Mouse (Mus musculus) cerebellum, adult 11 months (tissue): ENCODE measurements around the gene Hist2h4.
"Not testable (repeated sequence)": the region's sequence is repeated elsewhere in the genome, so short reads cannot be mapped to it uniquely, and the experiment has no call there.

ENCODE experiments used
- DNase-seq: peaks from one replicate; pipeline ENCODE4 v3.0.0; 2022

Hist2h4 gene

DNA sequence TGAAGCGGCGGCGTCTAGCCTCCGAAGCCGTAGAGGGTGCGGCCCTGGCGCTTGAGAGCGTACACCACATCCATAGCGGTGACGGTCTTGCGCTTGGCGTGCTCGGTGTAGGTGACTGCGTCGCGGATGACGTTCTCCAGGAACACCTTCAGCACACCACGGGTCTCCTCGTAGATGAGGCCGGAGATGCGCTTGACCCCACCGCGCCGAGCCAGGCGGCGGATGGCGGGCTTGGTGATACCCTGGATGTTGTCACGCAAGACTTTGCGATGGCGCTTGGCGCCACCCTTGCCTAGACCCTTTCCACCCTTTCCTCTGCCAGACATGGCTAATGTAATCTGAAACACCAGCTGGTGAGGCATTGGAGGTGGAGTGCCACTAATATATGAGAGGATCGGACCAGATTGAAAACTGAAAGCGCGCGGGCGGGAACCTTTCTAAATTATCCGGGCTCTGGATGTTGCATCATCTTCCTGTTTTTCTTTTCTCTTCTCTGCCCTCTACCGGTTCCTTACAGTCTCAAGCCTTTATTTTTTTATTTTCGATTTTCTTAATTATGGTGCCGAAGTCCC lies at the start of gene Hist2h4:
Hist2h4 (minus strand) TSS at position 333 of the 572 bp plus-strand sequence.
- DNase-seq: peak; percentile 96

DNA sequence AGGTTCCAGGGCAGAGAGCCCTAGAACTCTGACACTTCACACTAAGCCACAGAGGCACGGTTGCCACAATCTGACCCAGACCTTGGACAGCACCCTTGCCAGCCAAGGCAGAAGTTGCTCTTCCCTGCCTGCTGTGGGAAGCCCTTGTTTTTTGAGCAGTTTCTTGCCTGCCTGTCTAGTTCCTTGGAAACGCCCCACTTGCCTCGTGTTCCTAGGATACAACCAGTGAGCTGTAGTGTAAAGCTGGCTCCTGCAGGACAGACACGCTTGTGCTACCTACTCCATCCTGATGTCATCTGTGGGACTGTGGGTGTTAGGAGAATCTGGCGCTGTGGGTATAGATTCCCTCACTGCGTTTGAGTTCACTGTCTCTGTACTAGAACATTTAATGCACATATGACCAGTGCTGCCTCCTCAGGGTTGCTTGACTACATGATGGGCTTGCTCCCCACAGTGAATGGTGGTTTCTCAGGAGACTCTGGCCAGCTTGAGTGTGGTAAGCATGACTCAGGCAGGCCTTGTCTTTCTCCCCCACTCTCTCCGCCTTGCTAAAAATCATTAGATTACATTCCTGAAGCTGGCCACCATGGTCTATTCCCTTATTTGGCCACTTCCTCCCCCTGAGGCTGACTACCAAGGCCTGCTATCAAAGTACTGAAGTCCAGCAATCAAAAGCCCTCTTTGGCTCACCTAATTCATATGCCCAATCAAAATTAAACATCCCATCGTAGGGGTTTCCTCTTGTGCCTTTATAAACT lies 49.4 kb upstream of the Hist2h4 start:
- no peak for DNase-seq

DNA sequence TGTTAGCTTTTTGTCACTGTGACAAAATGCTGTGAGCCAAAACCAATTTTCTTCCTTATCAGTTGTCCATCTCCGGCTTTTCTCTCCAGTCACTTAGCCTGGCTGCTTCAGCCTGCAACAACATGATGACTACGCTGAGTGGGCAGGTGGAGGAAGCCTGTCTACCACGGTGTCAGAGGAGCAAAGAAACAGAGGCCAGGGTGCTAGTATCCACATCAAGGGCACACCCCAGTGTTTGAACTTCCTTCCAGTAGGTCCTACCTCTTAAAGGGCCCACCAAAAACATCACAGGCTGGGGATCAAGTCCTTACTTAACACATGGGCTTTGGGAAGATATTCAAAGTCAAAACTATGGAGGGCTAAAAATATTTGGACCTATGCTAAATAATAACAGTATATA lies 46.3 kb upstream of the Hist2h4 start:
- DNase-seq: no peak

DNA sequence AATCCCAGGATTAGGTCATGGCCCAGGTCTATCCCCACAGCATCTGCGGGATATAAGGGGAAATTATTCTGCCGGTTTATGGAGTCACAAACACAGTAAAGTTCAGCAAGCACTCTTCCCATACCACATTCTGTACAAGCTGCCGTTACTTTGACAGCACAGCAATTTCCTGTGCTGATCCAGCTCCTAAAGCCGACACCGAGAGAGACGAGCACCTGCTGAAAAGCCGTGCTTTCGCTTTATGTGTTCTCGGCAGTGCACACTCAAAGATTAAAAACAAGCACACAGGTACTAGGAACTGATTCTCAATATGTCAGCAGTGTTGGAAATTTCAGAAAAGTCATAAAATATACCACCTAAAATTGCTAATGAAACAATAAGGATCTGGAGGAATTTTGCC lies 43.4 kb upstream of the Hist2h4 start:
- DNase-seq: no peak

DNA sequence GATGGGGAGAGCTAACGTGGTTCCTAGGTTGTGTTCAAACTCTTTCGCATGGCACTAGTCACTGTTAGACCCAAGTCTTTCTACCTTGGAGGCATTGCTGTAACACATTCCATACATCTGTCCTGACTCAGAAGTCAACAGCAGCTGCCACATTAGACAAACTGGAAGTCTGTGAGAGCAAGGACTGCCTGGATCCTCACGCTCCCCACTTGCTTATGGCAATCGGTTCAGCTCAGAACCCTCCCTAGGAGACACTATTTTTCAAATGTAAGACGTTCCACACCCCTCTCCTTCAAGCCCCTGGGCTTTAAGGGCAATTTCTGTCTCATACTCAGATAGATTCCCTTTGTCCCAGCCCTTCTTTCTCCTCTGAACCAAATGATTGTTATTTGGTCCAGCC lies 39.0 kb upstream of the Hist2h4 start:
- no peak for DNase-seq

DNA sequence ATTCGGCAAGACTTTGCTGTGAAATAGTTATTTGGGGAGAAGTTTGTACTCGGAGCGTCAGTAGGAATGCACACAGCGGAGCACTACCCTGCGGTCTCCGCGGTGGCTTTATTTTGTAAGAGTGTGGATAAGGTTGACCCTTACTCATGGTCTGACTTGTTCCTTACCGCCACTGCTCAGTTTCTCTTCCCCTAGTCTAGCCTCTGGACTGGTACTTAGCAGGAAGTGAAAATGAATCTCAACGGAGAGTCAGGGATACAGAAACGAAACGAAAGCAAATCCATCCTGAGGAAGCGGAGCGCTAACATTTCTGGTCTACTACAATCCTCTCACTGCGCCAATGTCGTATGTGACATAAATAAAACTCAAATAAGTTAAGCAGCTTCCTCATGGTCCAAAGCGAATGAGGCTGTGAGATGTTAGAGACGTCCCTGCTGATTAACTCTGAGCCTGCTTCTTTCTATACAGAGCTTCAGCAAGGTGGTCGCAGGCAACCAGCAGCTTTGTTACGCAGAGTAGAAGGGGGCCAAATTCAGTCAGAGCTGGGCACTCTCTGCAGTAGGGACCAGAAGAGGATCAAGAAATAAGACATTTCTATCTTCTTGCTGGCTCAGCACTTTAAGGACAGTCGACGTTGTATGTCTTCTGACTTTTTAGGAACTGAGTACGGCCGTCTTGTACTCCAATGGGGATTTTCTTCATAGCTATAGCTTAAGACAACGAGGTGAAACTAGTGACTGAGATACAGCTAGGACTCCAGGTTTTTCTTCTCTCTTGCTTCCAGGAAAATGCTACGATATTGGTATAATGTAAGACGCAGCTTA lies 37.8 kb upstream of the Hist2h4 start:
- no peak for DNase-seq

DNA sequence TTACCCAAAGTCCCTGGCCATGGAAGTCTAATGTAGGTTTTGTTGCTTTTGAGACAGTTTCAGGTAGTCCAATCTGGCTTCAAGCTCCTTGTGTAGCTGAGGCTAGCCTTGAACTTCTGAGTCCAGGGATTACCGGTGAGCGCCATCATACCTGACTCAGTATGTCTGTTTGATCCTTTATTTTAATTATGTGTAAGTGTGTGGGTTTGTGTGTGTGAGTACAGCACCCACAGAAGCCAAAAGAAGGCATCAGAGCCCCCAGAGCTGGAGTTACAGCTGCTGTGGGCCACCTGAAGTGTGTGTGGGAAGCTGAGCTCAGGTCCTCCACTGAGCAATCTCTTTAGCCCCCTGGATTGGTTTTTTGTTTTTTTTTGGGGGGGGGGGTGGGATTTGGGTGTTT lies 36.5 kb upstream of the Hist2h4 start:
- DNase-seq: no peak

DNA sequence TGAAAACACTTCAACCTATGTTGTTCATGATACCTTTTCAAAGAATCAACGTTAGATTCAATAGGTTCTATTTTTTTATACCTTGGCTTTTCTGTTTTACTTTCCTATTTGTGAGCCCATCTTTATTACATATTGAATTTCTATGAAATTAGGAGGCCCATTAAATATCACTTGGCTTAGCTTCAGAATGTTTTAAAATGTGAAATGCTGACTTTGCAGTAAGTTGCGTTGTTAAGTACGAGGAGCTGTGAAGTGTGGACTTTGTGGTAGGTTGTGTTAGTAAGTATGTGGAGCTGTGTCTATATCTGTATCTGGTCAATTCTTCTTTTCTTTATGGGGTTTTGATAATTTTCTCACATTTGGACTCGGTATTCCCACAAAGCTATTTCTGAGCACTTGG lies 35.2 kb upstream of the Hist2h4 start:
- no peak for DNase-seq

DNA sequence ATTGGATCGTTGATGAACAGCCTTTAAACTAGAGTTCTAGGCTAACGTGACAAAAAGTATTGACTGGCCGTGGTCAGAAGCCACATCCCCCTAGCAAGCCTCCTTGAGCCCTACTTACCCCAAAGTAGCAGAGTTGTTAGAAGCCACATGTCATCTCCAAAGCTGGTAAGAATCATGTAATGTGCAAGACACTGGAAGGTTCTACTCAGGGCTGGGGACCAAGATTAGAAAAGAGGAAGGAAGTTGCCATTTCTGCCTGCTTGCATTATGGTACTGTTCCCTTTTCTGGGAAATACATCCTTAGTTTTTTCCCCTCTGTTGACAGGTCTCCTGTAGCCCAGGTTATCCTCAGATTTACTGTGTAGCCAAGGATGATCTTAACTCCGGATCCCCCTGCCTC lies 30.7 kb upstream of the Hist2h4 start, which contains the start of gene Fcgr1:
Fcgr1 (minus strand) TSS at position 183 of the 400 bp plus-strand sequence.
- DNase-seq: no peak

DNA sequence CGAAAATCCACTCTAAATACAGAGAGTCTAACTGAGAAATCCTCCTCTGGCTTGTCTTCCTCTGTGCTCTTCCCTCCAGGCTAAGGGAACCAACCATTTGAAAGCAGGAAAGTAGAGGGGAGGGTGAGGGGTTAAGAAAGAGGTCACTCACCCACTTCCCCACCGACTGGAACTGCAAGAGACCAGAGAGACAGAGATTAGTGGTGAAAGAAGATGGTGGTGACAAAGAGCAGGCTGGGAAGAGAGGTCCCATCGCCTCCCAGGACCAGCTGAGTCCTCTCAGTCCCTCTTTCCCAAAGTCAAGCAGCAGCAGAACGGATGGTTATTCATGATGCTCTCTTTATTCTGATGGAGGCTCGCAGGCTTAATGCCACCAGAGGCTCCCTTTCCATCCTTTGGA lies 30.3 kb upstream of the Hist2h4 start:
- DNase-seq: no peak

DNA sequence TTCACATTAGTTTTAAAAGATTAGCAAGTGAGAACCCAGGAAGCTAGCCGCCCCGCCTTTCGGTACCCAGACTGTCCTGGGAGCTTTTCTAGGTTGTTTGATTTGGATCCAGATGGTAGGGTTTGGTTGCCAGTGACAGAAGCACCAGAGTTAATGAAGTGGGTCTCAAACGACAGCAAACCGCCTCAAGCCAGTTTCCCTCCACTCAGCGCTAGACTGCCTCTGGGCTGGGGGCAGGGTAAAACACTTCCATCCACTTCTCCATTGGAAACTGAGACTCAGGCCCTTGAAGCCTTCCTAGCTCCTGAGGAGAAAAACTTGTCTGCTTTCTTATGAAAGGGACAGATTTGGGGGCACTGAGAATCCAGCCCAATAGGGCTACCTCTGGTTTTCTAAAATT lies 29.5 kb upstream of the Hist2h4 start:
- no peak for DNase-seq

DNA sequence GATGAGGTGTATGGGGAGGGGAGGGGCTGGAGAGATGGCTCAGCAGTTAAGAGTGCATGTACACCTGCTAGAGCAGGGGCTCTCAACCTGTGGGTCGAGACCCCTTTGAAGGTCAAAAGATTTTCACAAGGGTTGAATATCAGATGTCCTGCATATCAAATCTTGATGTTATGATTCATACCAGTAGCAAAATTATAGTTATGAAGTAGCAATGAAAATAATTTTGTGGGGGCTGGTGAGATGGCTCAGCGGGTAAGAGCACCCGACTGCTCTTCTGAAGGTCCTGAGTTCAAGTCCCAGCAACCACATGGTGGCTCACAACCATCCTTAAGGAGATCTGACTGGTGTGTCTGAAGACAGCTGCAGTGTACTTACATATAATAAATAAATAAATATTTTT lies 27.6 kb upstream of the Hist2h4 start:
- DNase-seq: not testable (repeated sequence)

DNA sequence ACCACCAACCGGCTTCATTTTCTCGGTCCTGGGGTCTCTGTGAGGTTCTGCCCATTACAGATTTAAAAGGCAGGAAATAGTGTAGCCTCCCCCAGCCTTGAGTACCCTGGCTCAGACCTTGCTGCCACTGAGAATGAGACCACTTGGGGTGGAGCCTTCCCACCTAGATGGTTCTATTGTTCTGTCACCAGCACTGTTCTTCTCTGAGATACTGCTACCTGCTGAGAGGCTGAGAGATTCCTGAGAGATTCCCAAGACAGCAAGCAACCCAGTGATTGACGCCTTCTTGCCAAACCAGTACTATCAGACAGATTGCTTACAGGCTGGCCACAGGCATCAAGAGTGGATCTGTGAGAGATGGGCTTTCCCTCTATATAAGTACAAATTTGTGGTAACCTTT lies 26.1 kb upstream of the Hist2h4 start:
- no peak for DNase-seq

DNA sequence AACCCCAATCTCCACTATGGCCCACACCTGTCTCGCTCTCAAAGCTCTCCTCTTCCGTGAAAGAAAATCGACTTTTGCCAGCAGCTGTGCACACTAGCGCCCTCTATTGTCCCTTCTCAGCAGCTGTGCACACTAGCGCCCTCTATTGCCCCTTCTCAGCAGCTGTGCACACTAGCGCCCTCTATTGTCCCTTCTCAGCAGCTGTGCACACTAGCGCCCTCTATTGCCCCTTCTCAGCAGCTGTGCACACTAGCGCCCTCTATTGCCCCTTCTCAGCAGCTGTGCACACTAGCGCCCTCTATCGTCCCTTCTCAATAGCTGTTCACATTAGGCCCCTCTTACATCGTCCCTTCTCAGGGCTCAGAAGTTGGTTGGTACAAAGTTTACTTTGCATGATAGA lies 24.2 kb upstream of the Hist2h4 start:
- DNase-seq: not testable (repeated sequence)

DNA sequence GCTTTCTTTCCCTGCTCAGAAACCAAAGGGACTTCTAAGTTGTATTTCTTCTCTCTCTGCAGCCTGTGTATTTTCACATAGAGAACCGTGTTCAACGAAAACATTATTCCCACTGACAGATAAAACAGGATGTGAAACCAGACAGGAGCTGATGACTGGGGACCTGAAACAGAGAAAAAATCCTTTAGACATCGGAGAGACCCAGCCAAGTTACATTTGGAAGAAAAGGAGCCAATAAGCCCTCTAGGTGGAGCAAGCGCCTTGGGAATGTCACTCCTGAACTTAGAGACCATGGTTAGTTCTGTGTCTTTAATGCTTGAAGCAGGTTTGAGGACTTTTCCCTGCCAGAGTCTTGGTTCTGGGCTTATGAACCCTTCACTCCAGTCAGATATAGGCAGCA lies 21.3 kb upstream of the Hist2h4 start:
- DNase-seq: no peak

DNA sequence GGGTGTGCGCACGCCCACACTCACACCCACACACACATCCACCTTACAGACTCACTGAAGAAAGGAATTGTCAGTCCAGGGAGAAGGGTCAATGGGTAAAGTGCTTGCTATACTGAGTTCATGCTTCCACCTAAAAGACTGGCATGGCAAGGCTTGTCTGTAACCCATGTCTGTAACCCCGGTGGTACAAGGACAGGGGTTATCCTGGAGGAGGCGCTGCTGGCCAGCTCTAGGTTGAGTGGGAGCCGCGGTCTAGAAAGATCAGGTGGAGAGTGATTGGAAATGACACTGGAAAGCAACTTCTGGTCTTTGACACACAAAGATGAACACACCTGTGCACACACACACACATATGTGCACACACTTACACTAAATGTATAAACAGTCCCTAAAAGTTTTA lies 17.5 kb upstream of the Hist2h4 start:
- DNase-seq: no peak

DNA sequence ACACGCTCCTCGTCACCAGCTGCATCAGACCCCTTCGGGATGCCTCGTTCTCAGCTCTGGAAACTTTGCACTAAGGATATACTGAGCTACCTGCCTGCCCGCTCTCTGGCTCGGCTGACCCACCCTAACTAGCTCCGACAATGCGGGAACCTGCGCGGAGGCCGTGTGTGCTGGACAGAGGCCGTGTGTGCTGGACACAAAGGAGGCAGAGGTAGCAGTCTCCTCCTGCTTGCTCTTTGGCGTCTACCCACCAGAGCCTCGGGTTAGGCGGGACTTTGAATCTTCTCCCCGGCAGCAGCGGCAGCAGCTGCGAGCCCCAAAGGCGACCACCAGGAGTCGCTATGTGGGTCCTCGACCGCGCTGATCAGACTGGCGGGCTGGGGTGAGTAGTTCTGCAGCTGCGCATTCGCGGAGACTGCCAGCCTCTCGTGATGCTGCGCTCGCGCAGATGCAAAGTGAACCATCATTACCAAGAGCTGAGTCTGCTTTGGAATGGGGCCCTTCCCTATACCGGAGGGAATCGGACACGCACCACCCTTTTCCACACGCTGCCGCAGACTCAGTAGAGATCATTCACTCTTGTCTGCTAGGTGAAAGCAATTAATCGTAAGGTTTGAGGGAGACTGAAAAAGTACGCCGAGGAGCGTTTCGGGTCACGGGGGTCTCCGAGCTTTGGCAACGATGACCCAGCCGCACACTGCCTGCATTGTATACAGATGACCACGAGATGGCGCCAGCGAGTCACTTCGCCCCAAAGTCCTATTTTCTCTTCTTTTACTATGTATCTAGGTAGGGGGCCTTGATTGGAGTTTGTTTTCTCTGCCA lies 14.9 kb upstream of the Hist2h4 start:
- peak; percentile 87 for DNase-seq

DNA sequence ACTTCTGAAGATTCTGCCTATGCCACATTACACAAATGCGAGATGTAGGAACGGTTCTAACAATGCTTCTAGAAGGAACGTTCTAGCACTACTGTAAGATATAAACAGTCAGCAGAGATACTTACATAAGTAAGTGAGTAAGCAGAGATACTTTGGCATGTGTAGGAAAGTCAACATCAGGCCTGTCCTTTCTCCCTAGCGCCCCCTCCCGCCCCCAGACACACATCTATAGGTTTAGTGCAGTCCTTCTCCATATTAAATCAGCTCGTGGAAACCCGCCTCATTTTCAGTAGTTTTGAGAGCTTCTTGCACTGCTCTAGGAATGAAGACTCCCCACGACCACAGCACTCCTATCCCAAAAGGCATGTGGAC lies 14.3 kb upstream of the Hist2h4 start:
- no peak for DNase-seq

DNA sequence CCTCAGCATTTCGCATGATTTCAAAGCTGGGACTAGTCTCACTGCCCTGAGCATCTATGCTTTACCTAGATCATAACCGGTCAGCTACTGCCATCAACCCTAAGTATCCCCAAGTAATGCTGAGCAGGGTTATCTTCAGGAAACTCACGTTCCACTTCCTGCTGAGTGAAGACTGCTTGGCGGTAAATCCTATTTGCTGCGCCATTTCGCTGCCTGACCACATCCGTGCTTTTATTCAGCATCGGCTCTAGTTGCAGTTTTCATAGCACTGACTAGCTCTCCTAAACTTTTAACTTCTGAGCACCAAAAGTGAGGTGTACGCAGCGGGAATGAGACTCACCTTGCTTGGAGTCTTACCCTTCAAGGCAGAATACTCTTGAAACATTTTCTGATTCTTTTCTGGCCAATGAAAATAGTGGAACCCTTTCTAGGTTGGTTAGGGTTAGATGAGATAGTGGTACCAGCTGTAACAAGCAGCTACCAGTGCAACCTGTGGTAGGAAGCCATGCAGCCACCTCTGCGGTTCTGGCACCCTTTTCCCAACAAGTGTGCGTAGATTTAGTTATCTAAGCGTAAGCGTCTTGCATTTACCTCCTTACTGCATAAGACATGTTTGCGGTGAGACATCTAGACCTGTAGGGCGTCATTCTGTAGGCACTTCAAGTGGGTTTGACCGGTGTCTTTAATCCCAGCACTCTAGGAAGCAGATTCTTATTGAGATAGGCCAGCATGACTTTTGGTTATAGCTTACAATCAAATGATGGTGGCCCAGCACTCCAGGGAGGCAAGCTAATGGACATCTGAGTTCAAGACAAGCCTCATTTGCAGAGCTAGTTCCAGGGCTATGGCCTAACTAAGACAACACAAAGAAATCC lies 10.7 kb upstream of the Hist2h4 start:
- DNase-seq: no peak

DNA sequence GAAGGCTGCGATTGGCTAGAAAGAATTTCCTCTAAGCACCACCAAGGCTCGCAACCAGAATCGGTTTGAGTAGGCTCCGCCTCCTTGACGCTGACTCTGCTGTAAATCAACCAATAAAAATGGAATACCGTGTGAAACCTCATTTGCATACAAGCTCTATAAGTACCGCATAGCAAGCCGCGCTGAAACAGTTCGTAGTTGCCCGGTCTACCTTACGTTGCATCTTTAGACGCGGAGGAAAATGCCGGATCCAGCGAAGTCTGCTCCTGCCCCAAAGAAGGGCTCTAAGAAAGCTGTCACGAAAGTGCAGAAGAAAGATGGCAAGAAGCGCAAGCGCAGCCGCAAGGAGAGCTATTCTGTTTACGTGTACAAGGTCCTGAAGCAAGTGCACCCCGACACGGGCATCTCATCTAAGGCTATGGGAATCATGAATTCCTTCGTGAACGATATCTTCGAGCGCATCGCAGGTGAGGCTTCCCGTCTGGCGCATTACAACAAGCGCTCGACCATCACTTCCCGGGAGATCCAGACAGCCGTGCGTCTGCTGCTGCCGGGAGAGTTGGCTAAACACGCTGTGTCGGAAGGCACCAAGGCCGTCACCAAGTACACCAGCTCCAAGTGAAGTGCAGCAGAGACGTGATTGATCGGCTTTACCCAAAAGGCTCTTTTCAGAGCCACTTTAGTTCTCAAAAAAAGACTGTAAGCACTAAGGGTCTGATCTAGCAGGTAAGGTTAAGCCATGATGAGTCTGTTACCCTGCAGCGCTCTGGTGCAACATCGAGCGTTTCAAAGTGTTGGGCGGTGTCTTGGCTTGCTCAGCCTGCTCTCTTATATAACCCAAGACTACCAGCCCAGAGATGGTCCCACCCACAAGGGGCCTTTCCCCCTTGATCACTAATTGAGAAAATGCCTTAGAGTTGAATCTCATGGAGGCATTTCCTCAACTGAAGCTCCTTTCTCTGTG lies 6.7 kb upstream of the Hist2h4 start, which contains the start of gene Hist2h2bb:
Hist2h2bb (plus strand) TSS at position 242 of the 964 bp plus-strand sequence.
- DNase-seq: peak; percentile 91
